Mouse (Mus musculus): Measurements from ENCODE around the gene Pbx4. TPM values are rescaled to one million over a fixed set of nuclear protein-coding genes. Genes with fewer than 3 reads are reported as not detected.
A peak's percentile ranks its signal among the peaks of the same experiment; 100 is the strongest.

Gene Pbx4
- total RNA-seq, 2 experiments from 2014 or later, result 0.65 to 1.2 TPM

DNA sequence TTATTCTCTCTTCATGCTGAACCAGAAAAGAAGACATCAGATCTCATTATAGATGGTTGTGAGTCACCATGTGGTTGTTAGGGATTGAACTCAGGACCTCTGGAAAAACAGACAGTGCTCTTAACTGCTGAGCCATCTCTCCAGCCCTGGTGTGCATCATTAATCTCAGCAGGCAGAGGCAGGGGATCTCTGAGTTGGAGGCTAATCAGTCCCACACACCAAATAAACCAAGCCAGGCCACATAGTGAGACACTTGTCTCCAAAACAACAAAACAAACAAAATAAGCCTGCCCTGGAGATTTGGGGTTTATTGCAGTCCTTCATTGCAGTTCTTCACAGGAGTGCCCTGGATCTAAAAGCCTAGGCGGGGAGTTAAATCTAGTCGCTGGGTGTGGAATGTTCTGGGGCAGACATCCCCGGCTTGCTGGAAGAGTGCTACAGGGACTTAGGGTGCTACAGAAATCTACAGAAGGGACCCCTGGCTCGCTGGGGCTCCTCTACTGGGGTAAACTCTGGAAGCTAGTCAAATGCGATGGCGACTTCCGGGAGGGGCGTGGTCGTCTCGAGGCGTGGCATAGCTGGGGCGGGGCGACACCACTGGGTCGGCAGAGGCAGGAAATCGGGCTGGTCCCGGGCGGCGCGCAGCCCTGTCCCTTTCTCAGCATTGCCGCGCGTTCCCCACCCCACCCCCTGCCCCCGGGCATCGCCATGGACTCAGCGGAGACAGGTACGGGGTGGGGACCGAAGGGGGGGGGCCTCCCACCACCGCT, 24.0 kb upstream of the Pbx4 start, which contains the start of gene Gmip:
Gene Gmip (plus strand): TSS at position 586 of the 770 bp plus-strand sequence.
- peak; percentile 75 to 81 for DNase-seq
- intact Hi-C loops (cut with DNase I), result no loop called here

DNA sequence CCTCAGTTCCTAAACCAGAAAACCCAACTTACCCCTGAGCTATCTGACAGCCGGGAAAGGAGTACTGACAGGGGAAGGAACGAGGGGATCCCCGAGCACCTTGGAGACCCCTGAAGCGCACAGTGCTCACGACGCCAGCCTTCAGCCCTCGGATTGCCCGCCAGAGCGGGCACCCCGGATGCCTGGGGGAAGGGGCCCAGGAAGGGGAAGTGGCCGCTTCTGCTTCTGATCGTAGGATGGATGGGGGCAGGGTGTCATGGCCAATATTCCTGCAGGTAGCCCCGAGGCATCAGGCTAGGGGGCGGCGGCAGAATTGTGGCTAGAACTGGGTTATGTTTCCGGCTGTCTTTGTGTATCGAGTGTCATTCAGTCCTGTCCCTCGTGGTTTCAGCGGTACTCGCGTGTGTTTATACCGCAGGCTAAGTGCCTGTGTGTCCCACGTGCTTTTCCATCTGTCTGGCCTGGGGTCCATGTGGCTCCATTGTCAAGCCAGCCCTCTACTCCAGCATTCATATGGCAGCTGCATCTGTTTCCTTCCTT, 23.4 kb upstream of the Pbx4 start:
- peak; percentile 22 to 33 for DNase-seq
- intact Hi-C loops (cut with DNase I), result no loop called here

DNA sequence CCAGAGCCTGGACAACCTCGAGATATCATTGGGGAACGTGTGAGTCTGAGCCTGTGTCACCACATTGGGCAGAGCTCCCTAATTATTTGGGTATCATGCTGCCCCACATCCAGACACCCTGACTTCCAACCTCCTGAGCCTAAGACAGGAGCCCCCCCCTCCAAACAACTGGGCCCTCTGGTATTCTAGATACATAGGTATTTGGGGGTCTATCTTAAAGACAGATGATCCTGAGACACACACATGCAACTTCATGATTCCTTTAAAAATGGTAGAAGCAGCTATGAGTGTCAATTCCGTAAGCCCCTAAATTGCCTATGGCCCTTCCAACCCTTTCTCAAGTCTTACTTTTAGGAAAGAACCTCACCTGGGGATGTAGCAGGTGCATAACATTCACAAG, 22.5 kb upstream of the Pbx4 start:
- intact Hi-C loops (cut with DNase I), result no loop called here
- DNase-seq, result no peak

DNA sequence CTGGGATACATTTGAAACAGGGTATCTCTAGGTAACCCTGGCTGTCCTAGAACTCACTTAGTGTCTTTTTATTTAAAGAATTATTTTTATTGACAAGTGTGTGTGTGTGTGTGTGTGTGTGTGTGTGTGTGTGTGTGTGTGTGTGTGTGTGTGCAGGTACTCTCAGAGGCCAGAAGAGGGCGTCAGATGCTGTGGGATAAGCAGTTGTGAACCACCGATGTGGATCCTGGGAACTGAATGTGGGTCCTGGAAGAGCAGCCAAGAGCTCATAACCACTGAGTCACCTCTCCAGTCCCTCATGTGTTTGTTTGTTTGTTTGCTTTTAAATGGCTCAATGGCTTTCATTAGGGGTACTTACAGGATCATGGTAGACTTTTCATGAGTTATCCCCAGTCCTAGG, 17.4 kb upstream of the Pbx4 start:
- intact Hi-C loops (cut with DNase I), result no loop called here
- DNase-seq, result no peak

DNA sequence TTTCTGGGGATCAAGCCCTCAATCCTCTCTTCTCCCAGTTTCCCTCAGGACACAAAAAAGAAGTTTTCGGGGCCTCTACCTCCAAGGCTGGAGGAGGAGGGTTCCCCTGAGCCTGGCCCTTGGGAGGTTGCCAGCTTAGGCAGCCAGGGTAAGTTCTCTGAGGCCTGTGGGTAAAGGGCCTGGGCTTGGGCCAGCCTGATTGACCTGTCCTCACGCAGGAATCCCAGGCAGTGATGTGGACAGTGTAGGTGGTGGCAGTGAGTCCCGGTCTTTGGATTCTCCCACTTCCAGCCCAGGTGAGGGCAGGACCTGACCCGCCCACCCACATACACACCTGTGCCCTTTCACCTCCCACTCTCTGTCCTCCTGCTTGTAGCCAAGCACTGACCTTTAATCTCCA, 16.9 kb upstream of the Pbx4 start:
- DNase-seq, result no peak
- intact Hi-C loops (cut with DNase I), result no loop called here

DNA sequence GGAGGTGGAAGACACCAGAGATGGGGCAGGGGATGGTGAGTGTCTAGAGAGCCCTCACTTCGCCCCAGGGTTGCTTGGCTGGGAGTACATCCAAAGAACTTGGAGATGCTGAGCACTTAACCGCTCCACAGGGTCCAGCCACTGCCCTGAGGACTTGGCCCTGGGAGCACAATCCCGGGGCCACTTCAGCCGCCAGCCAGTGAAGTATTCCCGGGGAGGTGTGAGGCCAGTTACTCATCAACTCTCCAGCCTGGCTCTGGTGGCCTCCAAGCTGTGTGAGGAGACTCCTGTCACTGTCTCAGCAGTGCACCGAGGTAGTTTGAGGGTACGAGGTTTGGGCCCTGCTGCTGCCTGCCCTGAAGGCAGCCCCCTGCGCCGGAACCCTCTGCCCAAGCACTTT, 11.8 kb upstream of the Pbx4 start:
- no peak for DNase-seq
- intact Hi-C loops (cut with DNase I), result no loop called here

DNA sequence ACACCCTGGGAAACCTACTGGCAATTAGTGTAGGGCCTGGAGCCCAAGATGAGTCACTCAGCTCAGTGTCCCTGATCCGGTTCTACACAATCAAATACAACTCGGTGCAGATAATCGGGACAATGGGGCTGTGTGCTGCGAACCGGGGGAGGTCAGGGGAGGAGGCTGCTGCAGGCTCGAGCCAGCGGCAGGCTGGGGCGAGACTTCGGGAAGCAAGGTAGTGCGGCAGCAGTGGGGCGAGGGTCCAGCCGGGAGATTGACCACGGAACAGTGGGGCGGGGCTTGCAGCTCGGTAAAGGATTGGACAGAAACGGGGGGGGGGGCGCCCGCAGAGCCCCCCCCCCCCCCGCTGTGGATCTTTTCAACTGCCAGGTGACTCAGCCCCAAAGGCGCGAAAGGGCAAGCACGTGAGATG, 10.3 kb upstream of the Pbx4 start:
- DNase-seq, result peak; percentile 18 to 27
- intact Hi-C loops (cut with DNase I), result no loop called here

DNA sequence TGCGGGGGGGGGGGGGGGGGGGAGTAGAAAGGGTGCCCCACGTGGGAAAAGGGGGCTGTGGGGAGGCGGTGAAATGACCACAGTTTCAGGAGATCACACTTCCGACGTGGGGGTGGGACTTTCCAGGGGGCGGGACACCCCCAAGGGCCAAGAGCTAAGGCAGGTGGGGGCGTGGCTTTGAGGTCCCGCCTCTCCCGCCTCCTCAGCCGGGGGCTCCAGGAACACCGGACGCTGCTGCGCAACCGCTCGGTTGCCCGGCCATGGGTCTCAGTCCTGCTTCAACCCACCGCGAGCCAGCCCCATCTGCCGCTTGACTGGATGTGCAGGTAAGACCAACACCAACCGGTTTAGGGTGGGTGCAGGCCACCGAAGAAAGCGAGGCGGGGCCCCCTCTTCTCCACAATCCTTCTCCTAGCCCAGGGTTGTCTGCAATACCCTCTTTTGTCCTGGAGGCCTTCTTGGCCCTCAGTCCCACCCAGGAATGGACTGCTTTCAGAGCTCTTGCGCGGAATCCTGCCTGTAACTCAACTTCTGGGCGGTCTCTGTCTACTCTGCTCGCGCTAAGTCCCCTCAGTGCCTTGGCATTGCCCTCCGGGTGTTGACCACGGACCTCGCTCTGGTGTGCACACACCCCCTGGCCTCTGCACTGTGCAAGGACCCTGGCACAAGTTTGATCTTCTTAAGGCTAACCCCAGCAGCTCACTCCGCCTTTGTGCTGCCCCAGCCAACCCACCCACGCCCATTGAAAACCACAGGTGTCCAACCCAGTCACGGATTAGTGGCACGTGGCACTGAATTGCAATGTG, 9.7 kb upstream of the Pbx4 start, which contains the start of gene Lpar2:
Gene Lpar2 (plus strand): TSS at position 44 of the 806 bp plus-strand sequence.
- peak; percentile 30 to 31 for DNase-seq
- intact Hi-C loops (cut with DNase I), result no loop called here

DNA sequence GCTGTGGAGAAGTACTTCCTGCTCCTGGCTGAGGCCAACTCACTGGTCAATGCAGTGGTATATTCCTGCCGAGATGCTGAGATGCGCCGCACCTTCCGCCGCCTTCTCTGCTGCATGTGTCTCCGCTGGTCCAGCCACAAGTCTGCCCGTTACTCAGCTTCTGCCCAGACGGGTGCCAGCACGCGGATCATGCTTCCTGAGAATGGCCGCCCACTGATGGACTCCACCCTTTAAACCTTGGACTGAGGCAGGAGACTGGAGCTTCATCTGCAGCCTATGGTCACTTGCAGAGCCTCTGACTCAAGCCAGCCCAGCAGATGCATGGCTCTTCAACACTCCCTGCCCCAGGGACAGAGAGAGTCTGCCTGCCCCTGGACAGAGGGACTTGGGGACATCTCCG, 5.9 kb upstream of the Pbx4 start:
- intact Hi-C loops (cut with DNase I), result no loop called here
- no peak for DNase-seq

DNA sequence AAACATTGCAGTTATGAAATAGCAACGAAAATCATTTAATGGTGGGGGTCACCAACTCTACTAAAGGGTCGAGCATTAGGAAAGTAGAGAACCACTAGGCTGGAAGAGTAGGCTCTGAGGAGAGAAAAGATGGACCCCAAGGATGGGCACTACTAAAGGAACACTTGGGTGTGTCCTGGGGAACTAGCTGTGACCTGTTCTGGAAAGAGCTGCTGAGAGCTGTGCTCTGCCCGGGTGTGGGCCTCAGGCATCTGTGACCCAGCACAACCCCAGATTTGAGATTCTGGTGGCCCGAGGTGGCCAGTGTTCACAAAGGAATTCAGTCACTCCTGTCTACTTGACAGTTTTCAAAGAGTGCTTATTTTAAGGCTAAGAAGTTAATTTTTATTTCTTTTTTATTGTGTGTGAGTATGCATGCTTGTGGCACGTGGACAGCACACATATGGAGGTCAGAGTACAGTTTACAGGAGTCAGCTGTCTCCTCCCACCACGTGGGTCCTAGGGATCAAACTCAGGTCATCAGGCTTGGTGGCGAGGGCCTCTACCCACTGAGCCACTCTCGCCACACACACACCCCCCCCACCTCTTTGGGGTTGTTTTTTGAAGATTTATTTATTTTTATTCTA, 4.9 kb downstream of the Pbx4 start:
- intact Hi-C loops (cut with DNase I), result loop anchor here (2.0 kb wide), 1 partner anchor 26 kb away; no protein-coding TSS in a partner anchor
- DNase-seq, result no peak

DNA sequence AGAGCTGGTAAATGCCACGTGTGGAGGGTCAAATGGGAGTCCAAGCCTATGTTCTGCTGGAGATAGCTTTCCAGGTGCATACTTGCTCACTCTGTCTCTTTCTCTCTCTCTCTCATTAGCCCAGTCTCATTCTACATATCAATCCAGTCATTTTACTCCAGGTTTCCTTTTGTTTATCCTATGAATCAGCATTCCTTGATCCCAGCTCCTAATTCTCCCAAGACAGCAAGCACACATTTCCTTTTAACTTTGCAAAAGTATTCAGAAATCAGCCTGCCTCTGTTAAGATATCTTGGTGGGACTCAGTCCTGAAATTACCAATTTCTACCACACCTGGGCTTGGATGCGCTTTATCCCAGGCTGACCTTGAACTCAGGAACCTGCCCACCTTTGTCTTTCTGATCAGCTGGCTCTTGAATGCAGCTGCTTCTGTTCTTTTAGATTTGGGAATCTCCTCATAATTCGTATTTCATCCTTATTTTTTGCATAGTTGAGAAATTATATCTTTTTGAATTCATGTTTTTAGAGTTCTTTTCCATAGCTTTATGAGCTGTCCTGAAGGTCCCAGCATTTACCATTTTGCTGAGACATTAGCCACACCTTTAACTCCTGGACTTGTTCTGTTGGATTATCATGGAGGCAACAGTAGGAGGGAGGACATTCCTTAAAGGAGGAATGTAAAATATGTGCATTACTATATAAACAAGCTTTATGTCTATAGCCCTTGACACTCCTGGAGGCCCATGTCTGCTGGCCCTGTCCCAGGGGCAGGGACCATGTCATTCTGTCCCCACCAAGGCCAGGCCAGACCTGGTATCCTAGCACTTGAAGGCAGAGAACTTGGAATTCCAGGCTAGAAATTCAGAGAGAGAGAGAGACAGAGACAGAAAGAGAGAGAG, 15.1 kb downstream of the Pbx4 start:
- intact Hi-C loops (cut with DNase I), result no loop called here
- no peak for DNase-seq

DNA sequence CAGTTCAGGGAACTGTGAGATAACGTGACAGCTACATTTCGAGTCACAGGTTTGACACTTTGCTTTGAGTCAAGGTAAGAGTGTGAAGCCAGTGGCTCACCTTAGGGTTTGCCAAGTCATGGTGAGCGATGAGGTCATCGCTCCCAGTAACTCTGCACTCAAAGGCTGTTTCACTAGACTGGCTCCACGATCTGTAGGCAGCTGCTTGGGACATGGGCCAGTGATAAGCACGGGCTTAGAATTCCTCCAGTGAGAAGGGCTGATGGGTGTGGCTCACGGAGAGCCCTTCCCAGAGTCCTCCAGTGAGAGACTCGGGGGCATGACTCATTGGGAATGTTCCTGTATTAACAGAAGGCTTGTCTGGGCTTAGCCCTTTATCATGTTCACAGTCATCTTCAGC, 16.7 kb downstream of the Pbx4 start:
- peak; percentile 77 for DNase-seq
- intact Hi-C loops (cut with DNase I), result no loop called here

DNA sequence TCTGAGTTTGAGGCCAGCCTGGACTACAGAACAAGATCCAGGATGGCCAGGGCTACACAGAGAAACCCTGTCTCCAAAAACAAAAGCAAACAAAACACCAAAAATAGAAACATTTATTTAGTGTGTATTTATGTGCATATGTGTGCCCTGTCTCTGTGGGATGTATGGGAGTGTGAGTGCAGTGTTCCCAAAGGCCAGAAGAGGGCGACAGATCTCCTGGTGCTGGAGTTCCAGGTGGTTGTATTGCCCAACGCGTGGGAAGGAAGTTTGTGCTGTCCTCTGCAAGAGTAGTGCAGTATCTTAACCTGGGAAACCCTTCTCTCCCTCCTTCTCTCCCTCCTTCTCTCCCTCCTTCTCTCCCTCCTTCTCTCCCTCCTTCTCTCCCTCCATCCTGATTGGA, 17.6 kb downstream of the Pbx4 start:
- intact Hi-C loops (cut with DNase I), result no loop called here

DNA sequence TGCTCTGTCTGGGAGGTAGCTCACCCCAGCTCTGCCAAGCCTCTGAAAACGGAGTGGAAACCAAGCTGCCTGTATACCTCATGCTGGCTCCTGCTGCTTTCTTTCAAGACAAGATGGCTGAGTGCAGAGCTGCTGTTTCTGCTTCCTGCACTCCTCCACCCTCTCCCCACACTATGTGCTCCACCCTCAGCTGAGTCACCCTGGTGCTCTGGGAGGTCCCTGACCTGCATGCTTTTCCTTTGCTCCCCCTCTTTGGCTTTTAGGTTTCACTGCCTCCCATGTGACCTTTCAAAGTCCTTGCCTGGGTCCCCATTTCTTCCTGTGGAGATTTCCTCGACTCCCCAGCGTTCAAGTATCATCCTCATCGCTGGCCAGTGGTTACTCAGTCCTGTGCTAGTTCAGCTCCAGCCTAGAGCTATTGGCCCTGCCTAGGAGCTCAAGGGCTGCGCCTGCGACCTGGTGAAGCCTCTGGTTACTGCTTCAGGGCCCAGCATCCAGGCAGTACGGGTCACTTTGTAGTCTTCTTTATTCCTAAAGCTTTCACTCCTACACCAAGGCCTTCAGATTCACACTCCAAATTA, 18.7 kb downstream of the Pbx4 start:
- no peak for DNase-seq
- intact Hi-C loops (cut with DNase I), result no loop called here

More for the DNA sequence above, 17.6 kb downstream of the Pbx4 start:
- no peak for DNase-seq

DNA sequence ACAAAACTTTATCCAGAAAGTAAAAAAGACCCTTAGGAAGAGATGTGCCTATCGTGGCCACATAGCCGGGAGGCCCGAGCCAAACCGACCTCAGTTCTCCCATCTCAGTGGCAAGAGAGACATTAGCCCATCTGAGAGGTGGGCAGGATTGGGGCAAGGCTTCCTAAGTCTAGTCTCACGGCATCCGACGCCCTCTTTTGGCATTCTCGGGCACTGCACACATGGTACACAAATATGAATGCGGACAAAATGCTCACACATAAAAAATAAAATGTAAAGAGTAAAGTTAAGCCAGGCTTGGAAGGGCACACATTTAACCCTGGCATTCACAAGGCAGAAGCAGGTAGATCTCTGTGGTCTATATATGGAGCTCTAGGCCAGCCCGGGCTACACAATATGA, 21.6 kb downstream of the Pbx4 start:
- intact Hi-C loops (cut with DNase I), result no loop called here
- DNase-seq, result no peak

DNA sequence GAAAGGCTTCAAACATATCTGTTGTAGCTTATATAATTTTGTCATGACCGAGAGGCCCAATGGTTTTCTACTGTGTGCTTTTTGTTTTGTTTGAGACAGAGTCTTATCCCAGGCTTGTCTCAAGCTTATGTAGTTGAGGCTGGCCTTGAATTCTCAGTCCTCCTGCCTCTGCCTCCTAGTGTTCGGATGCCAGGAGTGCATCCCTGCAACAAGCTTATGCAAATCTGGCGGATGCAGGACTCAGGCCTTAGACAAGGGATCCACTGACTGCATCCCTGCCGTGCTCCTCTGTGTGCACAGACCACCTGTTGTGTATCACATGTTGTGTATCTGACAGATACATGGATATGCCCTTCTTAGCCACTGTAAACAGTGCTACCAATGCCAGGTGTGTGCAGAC, 28.5 kb downstream of the Pbx4 start:
- no peak for DNase-seq
- intact Hi-C loops (cut with DNase I), result no loop called here

DNA sequence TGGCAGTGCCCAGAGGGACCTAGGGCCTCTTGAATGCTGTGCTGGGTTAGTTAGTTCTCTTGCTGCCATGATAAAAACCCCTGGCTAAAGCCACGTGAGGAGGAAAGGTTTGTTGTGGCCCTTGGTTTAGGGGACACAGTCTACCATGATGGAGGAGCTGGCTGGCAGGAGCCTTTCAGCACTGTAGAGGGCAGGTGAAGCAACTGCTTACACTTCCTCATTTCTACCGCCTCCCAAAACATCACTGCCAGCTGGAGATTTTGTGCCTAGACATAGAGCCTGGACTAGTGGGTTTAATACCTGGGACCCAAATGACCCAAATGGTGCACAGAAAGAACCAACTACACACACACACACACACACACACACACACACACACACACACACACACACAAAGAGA, 29.0 kb downstream of the Pbx4 start:
- no peak for DNase-seq
- intact Hi-C loops (cut with DNase I), result no loop called here

DNA sequence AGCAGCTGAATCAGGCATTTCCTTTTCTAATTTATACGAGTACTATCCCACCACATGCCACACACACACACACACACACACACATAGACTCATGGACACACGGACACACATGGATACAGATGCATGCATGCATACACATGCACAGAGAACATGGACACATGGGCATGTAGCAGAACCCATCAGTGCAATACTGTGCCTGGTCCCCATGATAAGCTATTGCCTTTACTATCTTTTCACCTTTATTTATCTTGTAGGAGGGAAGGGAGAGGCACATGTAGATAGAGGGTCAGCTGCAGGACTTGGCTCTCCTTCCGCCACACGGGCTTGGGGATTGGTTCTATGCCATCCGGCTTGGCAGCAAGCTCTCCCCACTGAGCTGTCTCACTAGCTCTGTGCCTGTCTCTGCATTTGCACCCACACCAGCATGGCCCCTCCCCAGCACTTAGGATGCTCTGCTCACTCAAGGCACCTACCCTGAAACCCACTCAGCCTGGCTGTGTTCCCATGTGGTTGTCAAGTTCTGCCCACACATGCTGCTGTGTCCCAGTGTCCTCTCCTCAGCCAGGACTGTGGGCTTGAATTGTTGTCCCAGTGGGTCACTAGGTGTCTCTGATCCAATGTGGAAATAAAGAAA, 31.2 kb downstream of the Pbx4 start:
- DNase-seq, result no peak
- intact Hi-C loops (cut with DNase I), result loop anchor here (2.0 kb wide), 1 partner anchor 27 kb away; no protein-coding TSS in a partner anchor

DNA sequence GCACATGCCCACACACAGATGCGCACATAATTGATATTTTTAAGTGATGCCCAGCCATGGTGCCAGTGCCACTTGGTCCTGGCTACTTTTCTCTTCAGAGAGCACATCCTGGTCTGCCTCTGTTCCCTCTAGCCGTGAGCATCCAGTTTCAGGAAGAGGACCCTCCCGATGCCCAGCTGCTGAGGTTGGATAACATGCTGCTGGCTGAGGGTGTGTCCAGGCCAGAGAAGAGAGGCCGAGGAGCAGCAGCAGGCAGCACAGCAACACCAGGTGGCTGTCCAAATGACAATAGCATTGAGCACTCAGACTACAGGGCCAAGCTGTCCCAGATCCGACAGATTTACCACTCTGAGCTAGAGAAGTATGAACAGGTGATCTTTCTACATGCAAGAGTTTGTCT, 31.9 kb downstream of the Pbx4 start:
- DNase-seq, result no peak
- intact Hi-C loops (cut with DNase I), result no loop called here
